Mouse (Mus musculus): ENCODE results near the gene Ext2. TPM values are rescaled to one million over a fixed set of nuclear protein-coding genes. Genes with fewer than 3 reads are reported as not detected.

The Ext2 gene
- polyA plus RNA-seq (2015; fragmentation: Nextera tagmentation; extraction: Ambion mirVana): 102 and 109 TPM in 2 replicates

- no peaks in the 10 kb centered on the region for H3K9me3 ChIP-seq
- H3K4me3 ChIP-seq (replicated peaks): peak within 1 kb of the TSS; percentile 93
- ATAC-seq (ENCODE audit: insufficient read depth, low FRiP score, low read depth): peak; percentile 89
- H3K27me3 ChIP-seq (replicated peaks): no peaks in the 10 kb centered on the region
- H3K4me2 ChIP-seq: peak within 1 kb of the TSS; percentile 58
- no peak within 1 kb of the TSS for H3K27ac ChIP-seq
- H3K4me1 ChIP-seq: peaks cover 6% of the 10 kb centered on the region
- no peaks in the 10 kb centered on the region for H3K36me3 ChIP-seq
- H3K9ac ChIP-seq: peak within 1 kb of the TSS; percentile 92
- WGBS: under 1% methylated on average over 52 of the region's 66 CpGs
Observed at GRCm38 (mm10) chr2:93822045-93822749, at the start of gene Ext2. Gene Ext2 (minus strand): TSS chr2:93822568.

GRCm38 (mm10) chr2:93871411-93871925 lies 49.1 kb upstream of the Ext2 start:
- Histone ChIP-seq H3K9me3 (no peaks in the 10 kb centered on the region), H3K4me3 (replicated peaks) (no peak overlapping the region), H3K36me3 (no peaks in the 10 kb centered on the region), H3K4me2 (no peak overlapping the region), H3K27ac (no peak overlapping the region), H3K27me3 (replicated peaks) (no peaks in the 10 kb centered on the region), H3K9ac (no peak overlapping the region), H3K4me1 (0 out of 2 replicates have a peak, but pooled peaks cover 7% of the 10 kb centered on the region)
- no peak for ATAC-seq (ENCODE audit: insufficient read depth, low FRiP score, low read depth)
- WGBS: 84% methylated on average over 4 of the region's 4 CpGs

- H3K4me2 ChIP-seq: no peak overlapping the region
- no peak overlapping the region for H3K27ac ChIP-seq
- 44% methylated on average over 4 of the region's 4 CpGs for WGBS
- no peak overlapping the region for H3K9ac ChIP-seq
- ATAC-seq (ENCODE audit: insufficient read depth, low FRiP score, low read depth): no peak
- no peaks in the 10 kb centered on the region for H3K9me3 ChIP-seq
- H3K4me3 ChIP-seq (replicated peaks): no peak overlapping the region
- no peaks in the 10 kb centered on the region for H3K36me3 ChIP-seq
- H3K4me1 ChIP-seq: 0 out of 2 replicates have a peak, but pooled peaks cover 7% of the 10 kb centered on the region
- no peaks in the 10 kb centered on the region for H3K27me3 ChIP-seq (replicated peaks)
Observed at GRCm38 (mm10) chr2:93870842-93871241, 48.5 kb upstream of the Ext2 start.

GRCm38 (mm10) chr2:93869107-93869600 lies 46.8 kb upstream of the Ext2 start, which contains the start of gene Accsl:
Gene Accsl (minus strand): TSS chr2:93869157.
- H3K27ac ChIP-seq: no peak within 1 kb of the TSS
- no peak within 1 kb of the TSS for H3K4me3 ChIP-seq (replicated peaks)
- 0 out of 2 replicates have a peak, but pooled peaks cover 5% of the 10 kb centered on the region for H3K4me1 ChIP-seq
- no peak within 1 kb of the TSS for H3K4me2 ChIP-seq
- H3K9ac ChIP-seq: no peak within 1 kb of the TSS
- ATAC-seq (ENCODE audit: insufficient read depth, low FRiP score, low read depth): no peak
- H3K27me3 ChIP-seq (replicated peaks): no peaks in the 10 kb centered on the region
- no peaks in the 10 kb centered on the region for H3K9me3 ChIP-seq
- WGBS: 68% methylated on average over 7 of the region's 7 CpGs
- H3K36me3 ChIP-seq: no peaks in the 10 kb centered on the region

GRCm38 (mm10) chr2:93868566-93868965 lies 46.2 kb upstream of the Ext2 start:
- H3K4me1 ChIP-seq: 0 out of 2 replicates have a peak, but pooled peaks cover 3% of the 10 kb centered on the region
- H3K27me3 ChIP-seq (replicated peaks): no peaks in the 10 kb centered on the region
- H3K4me3 ChIP-seq (replicated peaks): no peak overlapping the region
- H3K4me2 ChIP-seq: no peak overlapping the region
- 79% methylated on average over 11 of the region's 11 CpGs for WGBS
- no peaks in the 10 kb centered on the region for H3K36me3 ChIP-seq
- no peak overlapping the region for H3K9ac ChIP-seq
- no peaks in the 10 kb centered on the region for H3K9me3 ChIP-seq
- H3K27ac ChIP-seq: no peak overlapping the region
- no peak for ATAC-seq (ENCODE audit: insufficient read depth, low FRiP score, low read depth)

- no peak for ATAC-seq (ENCODE audit: insufficient read depth, low FRiP score, low read depth)
- no peak overlapping the region for H3K27ac ChIP-seq
- no peak overlapping the region for H3K4me2 ChIP-seq
- no peak overlapping the region for H3K9ac ChIP-seq
- H3K4me3 ChIP-seq (replicated peaks): no peak overlapping the region
- H3K9me3 ChIP-seq: no peaks in the 10 kb centered on the region
- no peaks in the 10 kb centered on the region for H3K36me3 ChIP-seq
- no peaks in the 10 kb centered on the region for H3K27me3 ChIP-seq (replicated peaks)
- WGBS: 72% methylated on average over 4 of the region's 4 CpGs
- H3K4me1 ChIP-seq: no peaks in the 10 kb centered on the region
Observed at GRCm38 (mm10) chr2:93863229-93863628, 40.9 kb upstream of the Ext2 start.

- Histone ChIP-seq H3K9me3 (no peaks in the 10 kb centered on the region), H3K4me3 (replicated peaks) (no peak overlapping the region), H3K9ac (no peak overlapping the region), H3K27ac (no peak overlapping the region), H3K4me2 (no peak overlapping the region), H3K4me1 (no peaks in the 10 kb centered on the region), H3K27me3 (replicated peaks) (no peaks in the 10 kb centered on the region), H3K36me3 (no peaks in the 10 kb centered on the region)
- WGBS: 68% methylated on average over 12 of the region's 12 CpGs
- no peak for ATAC-seq (ENCODE audit: insufficient read depth, low FRiP score, low read depth)
Observed at GRCm38 (mm10) chr2:93858845-93859244, 36.5 kb upstream of the Ext2 start.

GRCm38 (mm10) chr2:93851303-93851702 lies 28.9 kb upstream of the Ext2 start:
- no peaks in the 10 kb centered on the region for H3K27me3 ChIP-seq (replicated peaks)
- H3K27ac ChIP-seq: no peak overlapping the region
- no peak overlapping the region for H3K4me2 ChIP-seq
- no peak for ATAC-seq (ENCODE audit: insufficient read depth, low FRiP score, low read depth)
- 81% methylated on average over 1 of the region's 1 CpGs for WGBS
- no peaks in the 10 kb centered on the region for H3K9me3 ChIP-seq
- H3K4me1 ChIP-seq: peaks cover 9% of the 10 kb centered on the region; the same call in 1 of the 2 replicates
- H3K36me3 ChIP-seq: no peaks in the 10 kb centered on the region
- no peak overlapping the region for H3K9ac ChIP-seq
- no peak overlapping the region for H3K4me3 ChIP-seq (replicated peaks)

GRCm38 (mm10) chr2:93850317-93850944 lies 28.1 kb upstream of the Ext2 start:
- ATAC-seq (ENCODE audit: insufficient read depth, low FRiP score, low read depth): no peak
- Histone ChIP-seq H3K27me3 (replicated peaks) (no peaks in the 10 kb centered on the region), H3K27ac (no peak overlapping the region), H3K36me3 (no peaks in the 10 kb centered on the region), H3K4me2 (peak overlapping the region; percentile 73; the same call in 1 of the 2 replicates), H3K4me1 (peaks cover 9% of the 10 kb centered on the region; the same call in 1 of the 2 replicates), H3K4me3 (replicated peaks) (peak overlapping the region; percentile 61; the same call in 1 of the 2 replicates), H3K9ac (no peak overlapping the region), H3K9me3 (no peaks in the 10 kb centered on the region)
- 40% methylated on average over 13 of the region's 13 CpGs for WGBS

- H3K9ac ChIP-seq: peak within 1 kb of the TSS; percentile 51; the same call in 1 of the 2 replicates
- H3K27me3 ChIP-seq (replicated peaks): no peaks in the 10 kb centered on the region
- peak within 1 kb of the TSS; percentile 61 for H3K4me3 ChIP-seq (replicated peaks)
- H3K27ac ChIP-seq: peak within 1 kb of the TSS; percentile 92
- peaks cover 9% of the 10 kb centered on the region; the same call in 1 of the 2 replicates for H3K4me1 ChIP-seq
- WGBS: under 1% methylated on average over 28 of the region's 28 CpGs
- H3K4me2 ChIP-seq: peak within 1 kb of the TSS; percentile 73
- peak; percentile 78 for ATAC-seq (ENCODE audit: insufficient read depth, low FRiP score, low read depth)
- H3K9me3 ChIP-seq: no peaks in the 10 kb centered on the region
- H3K36me3 ChIP-seq: no peaks in the 10 kb centered on the region
Observed at GRCm38 (mm10) chr2:93849505-93850089, 27.2 kb upstream of the Ext2 start, which contains the start of gene Accs. Gene Accs (minus strand): TSS chr2:93849943.

- H3K4me2 ChIP-seq: no peak overlapping the region
- peaks cover 24% of the 10 kb centered on the region for H3K36me3 ChIP-seq
- H3K9ac ChIP-seq: no peak overlapping the region
- WGBS: 94% methylated on average over 3 of the region's 3 CpGs
- no peak overlapping the region for H3K4me3 ChIP-seq (replicated peaks)
- H3K27me3 ChIP-seq (replicated peaks): no peaks in the 10 kb centered on the region
- ATAC-seq (ENCODE audit: insufficient read depth, low FRiP score, low read depth): no peak
- H3K27ac ChIP-seq: no peak overlapping the region
- no peaks in the 10 kb centered on the region for H3K9me3 ChIP-seq
- no peaks in the 10 kb centered on the region for H3K4me1 ChIP-seq
Observed at GRCm38 (mm10) chr2:93841349-93841748, 19.0 kb upstream of the Ext2 start.

All from stomach, embryonic 15.5 days (tissue).